Mouse (Mus musculus): ENCODE measurements around the gene AC134908.4.

The AC134908.4 gene

DNA sequence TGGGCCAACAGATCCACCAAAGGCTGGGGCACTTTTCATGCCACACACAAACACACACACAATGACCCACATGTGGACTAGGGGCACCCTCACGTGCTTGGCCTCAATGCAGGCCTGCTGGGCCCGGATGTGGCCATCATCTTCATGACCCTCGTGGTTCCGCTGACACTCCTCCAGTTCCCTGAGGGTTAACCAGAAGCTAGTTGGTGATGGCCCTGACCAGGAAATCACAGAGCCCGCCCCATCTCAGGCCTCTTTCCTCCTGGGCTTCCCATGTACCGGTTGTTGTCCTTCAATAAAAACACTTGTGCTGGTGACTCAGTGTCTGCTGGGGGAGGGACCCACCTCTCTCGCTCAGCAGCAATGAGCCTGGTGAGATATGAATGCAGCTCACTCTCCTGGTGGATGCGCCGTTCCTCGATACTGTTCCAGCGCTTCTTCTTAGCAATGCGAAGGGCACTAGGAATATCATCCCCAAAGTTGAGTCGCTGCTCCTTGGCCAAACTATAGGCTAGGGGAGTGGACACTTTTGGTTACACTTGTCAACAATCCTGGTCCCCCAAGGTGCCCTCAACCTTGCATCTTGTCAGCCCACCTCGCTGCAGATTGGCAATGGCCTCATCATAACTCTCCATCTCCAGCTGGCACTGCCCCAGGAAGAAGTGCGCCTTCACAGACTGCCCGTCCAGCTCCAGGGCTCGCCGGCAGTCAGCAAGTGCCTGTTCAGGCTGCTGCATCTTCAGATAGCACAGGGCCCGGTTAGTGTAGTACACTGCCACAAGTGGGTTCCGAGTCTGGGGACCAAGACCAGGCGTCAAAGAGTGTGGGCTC, 36.2 kb upstream of the AC134908.4 start:
- DNase-seq (ENCODE audit: low read depth, low spot score): no peak

DNA sequence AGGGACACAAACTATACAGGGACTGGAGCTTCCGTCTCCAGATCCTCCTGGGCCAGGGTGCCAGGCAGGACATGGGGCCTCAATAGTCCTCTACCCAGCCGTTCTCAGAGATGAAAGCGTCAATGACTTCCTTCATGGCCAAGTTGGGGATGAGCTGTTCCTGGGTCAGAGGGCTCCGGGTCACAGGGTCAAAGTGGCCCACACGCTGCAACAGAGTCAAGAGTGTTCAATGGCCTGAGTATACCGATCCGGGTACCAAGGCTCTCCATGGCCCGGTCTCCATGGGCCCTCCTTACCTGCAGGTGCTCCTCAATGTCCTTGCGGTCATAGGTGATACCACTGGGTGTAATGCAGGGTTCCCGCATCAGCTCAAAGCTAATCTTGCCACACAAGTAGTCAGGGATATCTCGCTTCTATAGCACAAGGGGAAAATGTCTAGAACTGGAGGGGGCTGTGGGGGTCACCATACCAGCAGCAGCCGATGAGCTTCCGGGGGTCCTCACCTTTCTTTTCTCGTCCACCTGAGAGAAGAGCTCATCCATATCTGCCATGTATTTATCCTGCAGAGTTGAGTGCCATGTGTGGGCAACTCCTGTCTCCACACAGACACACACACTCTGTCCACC, 35.5 kb upstream of the AC134908.4 start:
- DNase-seq (ENCODE audit: low read depth, low spot score): no peak

DNA sequence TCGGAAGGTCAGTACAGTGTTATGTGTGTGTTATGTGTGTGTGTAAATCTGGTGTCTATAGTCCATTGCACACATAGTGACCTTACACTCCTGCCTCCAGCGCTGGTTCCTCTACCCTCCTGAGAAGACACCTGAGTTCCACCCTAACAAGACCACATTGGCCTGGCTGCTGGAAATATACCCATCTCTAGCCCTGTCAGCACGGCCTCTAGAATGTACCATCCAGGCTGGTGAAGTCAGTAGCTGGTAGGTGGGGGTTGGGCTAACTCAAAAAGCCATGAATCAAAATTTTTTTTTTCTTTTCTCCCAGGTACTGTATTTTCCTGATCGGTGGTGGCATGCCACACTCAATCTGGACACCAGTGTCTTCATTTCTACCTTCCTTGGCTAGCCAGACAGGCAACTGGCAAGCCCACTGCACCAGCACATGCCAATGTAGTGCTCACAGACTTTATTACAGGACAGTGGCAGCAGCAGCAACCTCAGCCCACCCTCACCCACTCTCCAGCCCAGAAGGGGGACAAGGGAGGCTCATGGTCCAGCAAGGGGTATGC, 34.8 kb upstream of the AC134908.4 start:
- DNase-seq (ENCODE audit: low read depth, low spot score): no peak

DNA sequence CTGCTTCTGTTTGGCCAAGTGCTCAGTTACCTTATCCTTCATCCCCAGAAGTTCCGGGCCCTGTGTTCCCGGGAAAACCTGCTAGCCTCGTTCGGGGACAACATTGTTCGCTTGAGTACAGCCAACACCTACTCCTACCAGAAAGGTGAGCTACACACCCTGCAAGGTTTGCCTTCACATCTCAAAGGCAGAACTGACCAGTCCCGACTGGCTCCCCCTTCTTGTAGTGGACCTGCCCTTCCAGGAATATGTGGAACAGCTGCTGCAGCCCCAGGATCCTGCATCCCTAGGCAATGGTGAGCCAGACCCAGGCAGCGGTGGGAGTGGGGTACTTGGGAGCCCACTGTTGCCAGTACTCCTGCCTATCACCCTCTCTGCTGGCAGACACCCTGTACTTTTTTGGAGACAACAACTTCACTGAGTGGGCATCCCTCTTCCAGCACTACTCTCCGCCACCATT, 34.1 kb upstream of the AC134908.4 start:
- DNase-seq (ENCODE audit: low read depth, low spot score): no peak

DNA sequence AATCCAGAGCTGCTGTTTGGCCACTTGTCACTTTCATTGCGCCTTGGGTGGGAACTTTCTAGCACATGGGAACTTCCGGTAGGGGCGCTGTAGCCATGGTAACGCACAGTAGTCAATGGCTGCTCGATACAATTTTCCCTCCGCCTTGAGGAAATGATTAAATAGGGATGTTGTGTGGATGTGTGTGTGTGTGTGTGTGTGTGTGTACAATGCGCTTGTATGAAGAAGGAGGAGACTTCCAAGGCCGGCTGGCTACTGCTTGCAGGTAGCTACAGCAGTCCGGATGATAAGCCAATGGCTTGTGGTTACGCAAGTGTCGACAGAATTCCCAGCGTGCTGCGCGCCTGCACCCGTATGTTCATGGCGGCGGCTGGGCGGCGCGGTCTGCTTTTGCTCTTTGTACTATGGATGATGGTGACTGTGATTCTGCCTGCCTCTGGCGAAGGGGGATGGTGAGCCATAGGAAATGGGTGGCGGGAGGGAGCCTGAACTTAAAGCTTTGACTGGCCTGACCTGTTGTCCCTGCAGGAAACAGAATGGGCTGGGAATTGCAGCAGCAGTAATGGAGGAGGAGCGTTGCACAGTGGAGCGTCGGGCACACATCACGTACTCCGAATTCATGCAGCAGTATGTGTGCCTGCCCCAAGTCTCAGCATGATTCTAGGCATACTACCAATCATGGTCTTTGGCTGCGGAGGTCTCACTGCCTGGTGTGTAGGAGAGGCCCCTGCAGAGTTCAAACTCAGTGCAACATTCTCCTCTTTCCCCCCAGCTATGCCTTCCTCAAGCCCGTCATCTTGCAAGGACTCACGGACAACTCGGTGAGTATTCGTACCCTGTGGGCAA, 33.5 kb upstream of the AC134908.4 start, which contains the start of gene Jmjd8:
Gene Jmjd8, plus strand, starts transcription at position 156 of the 846 bp plus-strand sequence.
- DNase-seq (ENCODE audit: low read depth, low spot score): peak; percentile 75

DNA sequence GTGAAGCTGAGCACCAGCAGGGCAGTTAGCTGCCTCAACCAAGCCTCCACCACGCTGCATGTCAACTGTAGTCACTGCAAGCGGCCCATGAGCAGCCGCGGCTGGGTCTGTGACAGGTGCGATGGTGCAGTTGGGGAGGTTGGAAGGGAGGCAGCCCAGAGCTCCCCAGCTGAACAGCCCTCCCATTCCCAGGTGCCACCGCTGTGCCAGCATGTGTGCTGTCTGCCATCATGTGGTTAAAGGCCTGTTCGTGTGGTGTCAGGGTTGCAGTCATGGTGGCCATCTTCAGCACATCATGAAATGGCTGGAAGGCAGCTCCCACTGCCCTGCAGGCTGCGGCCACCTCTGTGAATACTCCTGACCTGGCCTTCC, 32.8 kb upstream of the AC134908.4 start:
- no peak for DNase-seq (ENCODE audit: low read depth, low spot score)

DNA sequence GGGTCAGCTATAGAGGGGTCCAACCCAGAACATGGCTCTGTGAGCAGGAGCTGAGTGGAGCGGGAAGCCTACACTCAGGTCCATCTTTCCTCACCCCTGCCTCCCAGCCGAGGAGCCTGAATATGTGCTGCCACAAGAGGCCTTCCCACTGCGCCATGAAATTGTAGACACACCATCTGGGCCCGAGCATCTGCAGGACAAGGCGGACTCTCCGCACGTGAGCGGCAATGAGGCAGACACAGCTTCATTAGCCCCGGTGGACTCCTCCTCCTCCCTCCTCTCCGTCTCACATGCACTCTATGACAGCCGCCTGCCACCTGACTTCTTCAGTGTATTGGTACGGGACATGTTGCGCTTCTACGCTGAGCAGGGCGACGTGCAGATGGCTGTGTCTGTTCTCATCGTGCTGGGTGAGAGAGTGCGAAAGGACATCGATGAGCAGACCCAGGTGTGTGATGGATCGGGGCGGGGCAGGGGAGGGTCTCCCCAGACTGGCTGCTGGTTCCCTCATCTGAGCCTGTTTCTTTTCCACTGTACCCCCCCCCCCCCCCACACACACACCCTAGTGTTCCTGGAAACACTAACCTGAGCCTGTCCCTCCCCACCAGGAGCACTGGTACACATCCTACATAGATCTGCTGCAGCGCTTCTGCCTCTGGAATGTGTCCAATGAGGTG, 32.2 kb upstream of the AC134908.4 start:
- no peak for DNase-seq (ENCODE audit: low read depth, low spot score)

DNA sequence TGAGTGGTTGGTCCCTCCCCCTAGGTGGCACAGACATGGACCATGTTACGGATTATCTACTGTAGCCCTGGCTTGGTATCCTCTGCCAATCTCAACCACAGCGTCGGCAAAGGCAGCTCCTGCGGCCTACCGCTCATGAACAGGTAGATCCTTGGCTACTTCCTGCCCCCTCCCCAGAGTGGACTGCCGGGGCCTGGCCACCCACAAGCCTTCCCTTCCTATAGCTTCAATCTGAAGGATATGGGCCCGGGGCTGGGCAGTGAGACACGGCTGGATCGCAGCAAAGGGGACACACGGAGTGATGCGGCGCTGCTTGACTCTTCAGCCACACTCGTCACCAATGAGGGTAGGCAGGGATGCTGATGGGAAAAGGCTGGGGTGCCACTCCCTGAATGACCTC, 31.6 kb upstream of the AC134908.4 start:
- no peak for DNase-seq (ENCODE audit: low read depth, low spot score)

DNA sequence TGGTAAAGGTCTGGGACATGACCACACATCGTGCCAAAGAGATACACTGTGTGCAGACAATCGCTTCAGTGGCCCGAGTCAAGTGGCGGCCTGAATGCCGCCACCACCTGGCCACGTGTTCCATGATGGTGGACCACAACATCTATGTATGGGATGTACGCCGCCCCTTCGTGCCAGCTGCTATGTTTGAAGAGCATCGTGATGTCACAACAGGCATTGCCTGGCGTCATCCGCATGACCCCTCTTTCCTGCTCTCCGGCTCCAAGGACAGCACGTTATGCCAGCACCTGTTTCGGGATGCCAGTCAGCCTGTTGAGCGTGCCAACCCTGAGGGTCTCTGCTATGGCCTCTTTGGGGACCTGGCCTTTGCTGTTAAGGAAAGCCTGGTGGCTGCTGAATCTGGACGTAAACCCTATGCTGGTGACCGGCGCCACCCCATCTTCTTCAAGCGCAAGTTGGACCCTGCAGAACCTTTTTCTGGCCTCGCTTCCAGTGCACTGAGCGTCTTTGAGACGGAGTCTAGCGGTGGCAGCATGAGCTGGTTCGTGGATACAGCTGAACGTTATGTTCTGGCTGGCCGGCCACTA, 30.6 kb upstream of the AC134908.4 start:
- no peak for DNase-seq (ENCODE audit: low read depth, low spot score)

DNA sequence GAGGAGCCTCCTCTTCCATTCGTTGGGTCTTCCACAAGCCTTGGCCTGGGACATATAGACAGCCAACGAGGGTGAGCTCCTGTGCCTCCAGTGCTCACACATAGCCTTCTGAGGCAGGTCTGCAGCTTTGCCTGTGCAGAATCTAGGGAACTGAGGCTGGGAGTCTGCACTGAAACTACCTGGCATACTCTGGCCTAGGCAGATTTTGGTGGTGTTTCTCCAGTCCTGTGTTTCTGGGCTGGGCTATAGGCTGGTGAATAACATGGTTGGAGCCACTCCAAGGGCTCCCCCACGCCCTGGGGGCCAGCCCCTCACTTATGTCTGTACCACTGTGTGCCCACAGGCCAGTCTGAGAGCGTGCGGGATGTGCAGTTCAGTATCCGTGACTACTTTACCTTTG, 29.9 kb upstream of the AC134908.4 start:
- no peak for DNase-seq (ENCODE audit: low read depth, low spot score)

DNA sequence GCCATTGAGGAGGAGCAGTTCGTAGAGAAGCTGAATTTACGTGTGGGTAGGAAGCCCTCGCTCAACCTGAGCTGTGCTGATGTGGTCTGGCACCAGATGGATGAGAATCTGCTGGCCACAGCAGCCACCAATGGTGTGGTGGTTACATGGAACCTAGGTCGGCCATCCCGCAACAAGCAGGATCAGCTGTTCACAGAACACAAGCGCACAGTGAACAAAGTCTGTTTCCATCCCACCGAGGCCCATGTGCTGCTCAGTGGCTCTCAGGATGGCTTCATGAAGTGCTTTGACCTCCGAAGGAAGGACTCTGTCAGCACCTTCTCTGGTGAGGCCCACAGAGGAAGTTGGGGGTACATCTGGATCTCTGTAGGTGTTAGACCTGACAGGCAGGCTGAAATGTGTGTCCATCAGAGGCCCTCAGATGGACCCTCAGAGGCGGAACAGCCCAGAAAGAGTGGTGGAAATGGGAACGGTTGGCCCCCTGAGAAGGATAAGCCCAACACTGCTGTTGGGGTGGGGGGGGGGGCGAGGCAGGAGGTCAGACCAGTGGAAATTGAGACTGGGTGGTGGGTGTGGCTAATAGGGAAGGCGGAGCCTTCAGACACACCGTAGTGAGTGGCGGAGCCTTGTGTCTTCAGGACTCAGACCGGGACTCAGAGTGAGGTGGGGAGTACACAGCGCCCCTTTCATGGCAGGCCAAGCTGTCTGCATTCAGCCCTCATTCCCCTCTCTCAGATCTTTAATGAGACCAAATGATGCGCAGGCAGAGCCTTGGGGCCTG, 29.1 kb upstream of the AC134908.4 start:
- DNase-seq (ENCODE audit: low read depth, low spot score): no peak

DNA sequence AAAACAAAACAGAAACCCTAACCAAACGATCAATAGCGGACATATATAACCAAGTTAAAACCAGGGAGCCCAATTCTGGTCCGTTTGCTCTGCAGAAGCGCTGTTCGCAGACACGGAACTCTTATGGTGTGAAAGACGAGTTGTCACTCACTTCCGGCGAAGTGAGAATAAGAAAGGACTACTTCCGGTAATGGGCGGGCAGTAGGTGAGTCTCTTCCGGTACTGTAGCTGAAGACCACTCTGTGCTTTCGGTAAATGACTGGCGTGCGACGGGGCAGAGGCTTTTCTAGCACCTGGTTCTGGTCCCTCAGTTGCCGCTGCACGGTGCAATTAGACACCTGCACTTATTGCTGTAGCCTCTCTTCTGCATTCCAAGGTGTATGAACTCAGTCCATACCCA, 28.0 kb upstream of the AC134908.4 start, which contains the start of gene Wdr24:
Gene Wdr24, plus strand, starts transcription at position 176 of the 400 bp plus-strand sequence.
- peak; percentile 80 for DNase-seq (ENCODE audit: low read depth, low spot score)

DNA sequence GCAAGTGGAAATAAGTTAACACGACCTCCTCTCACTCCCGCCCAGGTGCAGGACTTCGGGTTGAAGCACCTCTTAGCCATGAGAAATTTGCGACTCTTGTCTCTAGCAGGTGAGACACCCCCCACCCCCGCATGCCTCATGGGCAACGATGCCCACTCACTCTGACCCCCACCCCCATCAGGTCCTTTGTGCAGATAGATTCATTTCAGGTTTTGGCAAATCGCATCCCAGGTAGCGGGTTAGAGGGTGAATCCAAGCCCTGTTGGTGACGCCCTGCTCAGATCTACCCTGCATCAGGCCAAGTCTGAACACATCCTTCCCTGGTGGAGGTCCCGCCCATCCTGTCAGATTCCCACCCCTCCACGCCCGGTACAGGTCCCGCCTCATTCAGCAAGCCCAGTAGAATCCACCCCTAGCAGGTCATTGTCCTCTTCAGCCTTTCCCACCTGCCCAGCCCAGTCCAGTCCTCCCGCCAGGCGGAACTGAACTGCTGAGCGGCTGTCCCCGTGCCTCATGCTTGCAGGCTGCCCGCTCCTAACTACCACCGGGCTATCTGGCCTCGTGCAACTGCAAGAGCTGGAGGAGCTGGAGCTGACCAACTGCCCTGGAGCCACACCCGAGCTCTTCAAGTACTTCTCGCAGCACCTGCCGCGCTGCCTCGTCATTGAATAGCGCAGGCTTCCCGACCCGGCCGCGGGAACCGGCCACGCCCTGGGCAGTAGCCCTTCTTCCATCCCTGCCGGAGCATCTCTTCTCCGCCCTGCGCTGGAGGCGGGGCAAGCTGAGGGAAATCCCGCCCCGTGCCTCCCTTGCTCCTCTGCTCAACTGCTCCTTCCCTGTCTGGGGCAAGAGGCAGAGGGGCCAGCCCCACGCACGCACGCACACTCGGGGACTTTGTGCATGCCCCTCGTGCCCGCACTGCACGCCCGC, 23.7 kb upstream of the AC134908.4 start:
- DNase-seq (ENCODE audit: low read depth, low spot score): no peak

DNA sequence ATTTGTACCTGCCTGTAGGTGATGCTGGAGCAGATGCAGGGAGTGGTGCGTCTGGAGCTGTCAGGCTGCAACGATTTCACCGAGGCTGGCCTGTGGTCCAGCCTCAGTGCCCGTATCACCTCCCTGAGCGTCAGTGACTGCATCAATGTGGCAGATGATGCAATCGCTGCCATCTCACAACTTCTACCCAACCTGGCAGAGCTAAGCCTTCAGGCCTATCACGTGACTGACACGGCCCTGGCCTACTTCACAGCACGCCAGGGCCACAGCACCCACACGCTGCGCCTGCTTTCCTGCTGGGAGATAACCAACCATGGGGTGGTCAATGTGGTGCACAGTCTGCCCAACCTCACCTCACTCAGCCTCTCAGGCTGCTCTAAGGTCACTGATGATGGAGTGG, 22.2 kb upstream of the AC134908.4 start:
- no peak for DNase-seq (ENCODE audit: low read depth, low spot score)

DNA sequence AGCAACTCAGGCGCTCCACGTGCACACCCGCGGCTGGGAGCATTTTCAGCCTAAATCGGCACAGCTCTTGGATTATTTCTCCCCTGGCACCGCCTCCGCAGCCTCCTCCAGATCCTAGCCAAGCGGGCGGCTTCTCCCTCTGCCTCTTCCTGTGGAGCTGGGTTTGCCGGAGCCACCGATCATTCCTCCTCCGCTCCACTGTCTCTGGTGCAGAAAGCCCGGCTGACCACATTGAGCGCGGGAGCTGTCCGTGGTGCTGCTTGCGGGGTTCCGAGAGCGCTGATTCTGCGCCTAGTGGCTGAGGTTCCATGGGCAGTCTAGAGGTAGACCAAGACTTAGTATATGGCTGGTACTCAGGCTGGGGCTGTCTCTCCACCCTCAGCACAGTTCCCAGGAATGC, 18.0 kb upstream of the AC134908.4 start:
- no peak for DNase-seq (ENCODE audit: low read depth, low spot score)

DNA sequence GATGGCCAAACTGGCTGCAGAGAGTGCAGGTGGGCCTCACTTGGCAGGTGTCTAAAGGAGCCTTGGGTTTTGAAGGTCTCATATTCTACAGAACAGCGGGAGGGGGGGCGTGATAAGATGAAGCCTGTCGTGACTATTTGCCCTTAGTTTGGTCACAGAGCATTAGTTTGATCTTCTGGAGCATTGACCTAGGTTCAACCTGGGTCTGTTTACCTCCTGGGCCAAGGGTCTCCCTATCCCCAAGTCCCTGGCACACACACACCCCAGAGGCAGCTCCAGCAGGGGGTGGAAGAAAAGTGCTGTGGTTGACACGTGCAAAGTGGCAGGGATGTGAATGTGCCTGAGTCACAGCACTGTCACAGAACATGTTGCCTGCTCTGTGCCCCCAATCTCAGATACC, 15.4 kb upstream of the AC134908.4 start:
- DNase-seq (ENCODE audit: low read depth, low spot score): no peak

DNA sequence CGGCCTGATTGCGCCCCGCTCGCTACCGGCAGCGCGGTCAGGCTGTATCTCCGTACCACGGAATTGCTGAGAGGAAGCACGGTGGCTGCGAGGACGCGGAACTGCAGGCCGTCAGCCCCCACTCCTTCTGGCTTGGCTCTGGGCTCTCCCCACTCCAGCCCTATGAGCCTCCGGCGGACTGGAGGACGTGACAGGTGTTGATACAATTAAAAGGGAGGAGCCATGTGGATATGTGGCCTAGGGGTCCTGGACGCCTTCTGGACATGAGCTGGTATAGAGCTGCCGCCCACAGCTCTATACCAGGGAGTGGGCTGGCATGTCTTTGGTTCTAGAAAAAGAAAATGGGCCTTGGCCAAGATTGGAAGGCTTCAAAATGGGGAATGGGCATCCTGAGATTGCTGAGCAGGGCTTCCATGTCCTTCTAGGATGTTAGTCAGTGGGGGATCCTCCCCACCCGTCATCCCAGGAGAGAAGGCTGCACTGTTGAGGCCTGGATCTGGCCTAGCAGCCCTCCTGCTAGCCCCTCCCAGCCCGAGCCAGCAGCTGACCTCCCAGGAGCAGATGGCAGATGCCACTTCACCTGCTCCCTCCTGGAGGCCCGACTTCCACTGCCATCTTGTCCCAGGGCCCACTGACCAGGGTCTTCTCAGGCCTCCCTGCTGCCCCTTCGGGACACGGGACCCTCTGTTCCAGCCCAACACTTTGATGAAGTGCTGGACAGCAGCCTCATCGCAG, 14.3 kb upstream of the AC134908.4 start:
- no peak for DNase-seq (ENCODE audit: low read depth, low spot score)
